In genomic region chr9:116293110-116293509, GRCm38 (mm10) we compare ENCODE assay signal across 14 mouse cellular contexts.
DNase-seq lines count a peak whose midpoint lies in the region; ATAC-seq and TF ChIP-seq lines count a peak whose summit lies in the region.
"Had no signal": no experiment of that assay in that cellular context is flagged by ENCODE, and none has a peak within 500 bp of the region (broad histone marks: within the 10 kb centered on the region; RNA-seq: fewer than 3 reads in every experiment).

No protein-coding gene starts in this region.

- no peaks in the 10 kb centered on the region for H3K9me3 ChIP-seq in heart, postnatal 0 days (replicated peaks; ENCODE audit: control insufficient read depth, low read length)
- H3K9me3 ChIP-seq in lung, embryonic 15.5 days = no peaks in the 10 kb centered on the region
- no peaks in the 10 kb centered on the region for H3K9me3 ChIP-seq in forebrain, embryonic 14.5 days (replicated peaks; ENCODE audit: control insufficient read depth, low read length)
- H3K9me3 ChIP-seq: hindbrain, embryonic 15.5 days; neural tube, embryonic 13.5 days; stomach, embryonic 15.5 days had no signal

- ATAC-seq in heart, postnatal 0 days (ENCODE audit: insufficient read depth, low read depth) = no peak
- no peak; the same call in 1 of the 2 replicates for ATAC-seq in lung, embryonic 15.5 days (ENCODE audit: borderline replicate concordance, extremely low read depth, low FRiP score, low TSS enrichment)
- ATAC-seq in granulocyte monocyte progenitor cell, adult 5-6 weeks (replicated peaks; ENCODE audit: poor library complexity, severe bottlenecking) = no peak
- no peak for ATAC-seq in forebrain, embryonic 14.5 days
- ATAC-seq: midbrain, embryonic 16.5 days had no signal

- no peaks in the 10 kb centered on the region for H3K27me3 ChIP-seq in heart, postnatal 0 days (ENCODE audit: control insufficient read depth, insufficient read depth, low read length)
- H3K27me3 ChIP-seq in lung, embryonic 15.5 days = no peaks in the 10 kb centered on the region
- no peaks in the 10 kb centered on the region for H3K27me3 ChIP-seq in forebrain, embryonic 14.5 days (replicated peaks; ENCODE audit: control insufficient read depth, insufficient read depth, low read length)
- H3K27me3 ChIP-seq: CH12.LX; hindbrain, embryonic 15.5 days; neural tube, embryonic 13.5 days; stomach, embryonic 15.5 days had no signal

- H3K9ac ChIP-seq in heart, postnatal 0 days (replicated peaks; ENCODE audit: low read depth, low read length) = no peak overlapping the region
- no peak overlapping the region for H3K9ac ChIP-seq in lung, embryonic 15.5 days
- no peak overlapping the region for H3K9ac ChIP-seq in forebrain, embryonic 14.5 days (ENCODE audit: low read length)
- H3K9ac ChIP-seq: hindbrain, embryonic 15.5 days; neural tube, embryonic 13.5 days; stomach, embryonic 15.5 days had no signal

- H3K27ac ChIP-seq in heart, postnatal 0 days (ENCODE audit: low read depth) = peak overlapping the region; percentile 43; the same call in 1 of the 2 replicates
- H3K27ac ChIP-seq in lung, embryonic 15.5 days = peak overlapping the region; percentile 46
- H3K27ac ChIP-seq in forebrain, embryonic 14.5 days (ENCODE audit: low read depth, low read length) = no peak overlapping the region
- H3K27ac ChIP-seq: hindbrain, embryonic 15.5 days; left cerebral cortex, adult 2 months; neural tube, embryonic 13.5 days; stomach, embryonic 15.5 days had no signal

- no peak overlapping the region for H3K4me3 ChIP-seq in heart, postnatal 0 days (ENCODE audit: low read depth, low read length)
- no peak overlapping the region for H3K4me3 ChIP-seq in lung, embryonic 15.5 days
- no peak overlapping the region for H3K4me3 ChIP-seq in forebrain, embryonic 14.5 days (ENCODE audit: low read depth, low read length)
- H3K4me3 ChIP-seq: hindbrain, embryonic 15.5 days; left cerebral cortex, adult 2 months; neural tube, embryonic 13.5 days; stomach, embryonic 15.5 days had no signal

- DNase-seq in heart, postnatal 0 days (ENCODE audit: low spot score) = no peak
- no peak for DNase-seq in heart, postnatal 4 days
- DNase-seq in thymus, postnatal 14 days = peak; percentile 40
- no peak for DNase-seq in thymus, postnatal 25 days
- DNase-seq in forebrain, embryonic 14.5 days (ENCODE audit: low spot score) = no peak
- DNase-seq: cerebellum, adult 18-20 months had no signal

- peaks cover 6% of the 10 kb centered on the region; the same call in 1 of the 2 replicates for H3K4me1 ChIP-seq in heart, postnatal 0 days (ENCODE audit: control insufficient read depth, insufficient read depth)
- H3K4me1 ChIP-seq in lung, embryonic 15.5 days = peaks cover 12% of the 10 kb centered on the region
- H3K4me1 ChIP-seq in forebrain, embryonic 14.5 days (ENCODE audit: control insufficient read depth, insufficient read depth, low read length) = no peaks in the 10 kb centered on the region
- H3K4me1 ChIP-seq: hindbrain, embryonic 15.5 days; stomach, embryonic 15.5 days had no signal

- no peak overlapping the region for H3K4me2 ChIP-seq in heart, postnatal 0 days (ENCODE audit: low read depth, low read length)
- no peak overlapping the region for H3K4me2 ChIP-seq in lung, embryonic 15.5 days
- no peak overlapping the region for H3K4me2 ChIP-seq in forebrain, embryonic 14.5 days (ENCODE audit: low read length)
- H3K4me2 ChIP-seq: hindbrain, embryonic 15.5 days; neural tube, embryonic 13.5 days; stomach, embryonic 15.5 days had no signal

- no peak for TF ChIP-seq CTCF in heart, postnatal 0 days (IDR thresholded peaks at IDR 0.05; ENCODE audit: low read depth)

- no peak for TF ChIP-seq EP300 in heart, postnatal 0 days (IDR thresholded peaks at IDR 0.05; ENCODE audit: low read depth)

- H3K36me3 ChIP-seq in heart, postnatal 0 days (replicated peaks; ENCODE audit: control insufficient read depth, insufficient read depth, low read length) = no peaks in the 10 kb centered on the region
- no peaks in the 10 kb centered on the region for H3K36me3 ChIP-seq in lung, embryonic 15.5 days
- no peaks in the 10 kb centered on the region for H3K36me3 ChIP-seq in forebrain, embryonic 14.5 days (ENCODE audit: control insufficient read depth, insufficient read depth, low read length)
- H3K36me3 ChIP-seq: hindbrain, embryonic 15.5 days; neural tube, embryonic 13.5 days; stomach, embryonic 15.5 days had no signal

- WGBS in heart, postnatal 0 days = 70% methylated on average over 6 of the region's 6 CpGs
- 54% methylated on average over 6 of the region's 6 CpGs for WGBS in lung, embryonic 15.5 days
- 87% methylated on average over 6 of the region's 6 CpGs for WGBS in forebrain, embryonic 14.5 days
